ENCODE assay signal across 21 mouse cellular contexts in the genomic region with DNA sequence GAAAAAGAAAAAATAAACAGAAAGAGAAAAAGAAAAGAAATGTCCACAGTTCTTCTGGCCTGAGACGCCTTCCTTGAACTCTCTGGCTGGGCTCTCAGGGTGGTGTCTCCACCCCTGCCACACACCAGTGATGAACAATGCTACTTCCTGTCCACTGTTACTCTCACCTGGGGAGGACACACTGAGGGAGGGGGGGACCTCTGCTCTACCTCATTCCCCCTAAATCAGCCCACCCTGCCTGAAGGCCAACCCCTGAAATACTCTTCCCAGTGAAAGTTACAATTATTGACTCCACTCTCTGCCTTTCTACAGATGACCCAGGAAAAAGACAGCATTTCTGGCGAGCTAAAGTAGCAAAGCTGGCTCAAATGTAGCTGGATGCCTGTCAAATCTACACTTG. TPM values are rescaled to one million over a fixed set of nuclear protein-coding genes. Genes with fewer than 3 reads are reported as not detected.
DNase-seq lines count a peak whose midpoint lies in the region; ATAC-seq and TF ChIP-seq lines count a peak whose summit lies in the region.
"Had no signal": no experiment of that assay in that cellular context is flagged by ENCODE, and none has a peak within 500 bp of the region (broad histone marks: within the 10 kb centered on the region; RNA-seq: fewer than 3 reads in every experiment).

No protein-coding gene starts in this region.

- H3K9ac ChIP-seq in intestine, embryonic 15.5 days = no peak overlapping the region
- H3K9ac ChIP-seq in intestine, embryonic 16.5 days (ENCODE audit: low read depth, low read length) = no peak overlapping the region
- H3K9ac ChIP-seq in ES-E14 (ENCODE audit: insufficient read depth, low read depth, low read length, poor library complexity, severe bottlenecking) = peak overlapping the region; percentile 35; the same call in 1 of the 2 replicates
- H3K9ac ChIP-seq: heart, embryonic 13.5 days; lung, embryonic 15.5 days had no signal

- no peak overlapping the region for H3ac ChIP-seq in myocyte (ENCODE audit: control insufficient read depth, insufficient read length)

- 74% methylated on average over 2 of the region's 2 CpGs for WGBS in intestine, embryonic 15.5 days
- WGBS in intestine, embryonic 16.5 days = 86% methylated on average over 2 of the region's 2 CpGs
- WGBS in thymus, adult 2 months = 86% methylated on average over 2 of the region's 2 CpGs

- intact Hi-C loops in heart, postnatal 25 days (cut with DNase I) = no loop called here

- no peak overlapping the region for H3K4me3 ChIP-seq in intestine, embryonic 15.5 days (replicated peaks)
- H3K4me3 ChIP-seq in intestine, embryonic 16.5 days (ENCODE audit: low read length) = no peak overlapping the region
- no peak overlapping the region for H3K4me3 ChIP-seq in thymus, adult 2 months (ENCODE audit: control insufficient read depth, insufficient read depth, low read length)
- H3K4me3 ChIP-seq in ES-E14 (ENCODE audit: insufficient read depth in 1 of 2, low read depth in 1 of 2, low read length in 2 of 2, poor library complexity in 1 of 2, severe bottlenecking in 1 of 2) (no peak overlapping the region), myocyte (no peak overlapping the region)
- H3K4me3 ChIP-seq: heart, embryonic 13.5 days; lung, embryonic 15.5 days had no signal

- H3K36me3 ChIP-seq in intestine, embryonic 15.5 days = no peaks in the 10 kb centered on the region
- no peaks in the 10 kb centered on the region for H3K36me3 ChIP-seq in intestine, embryonic 16.5 days (ENCODE audit: control insufficient read depth, insufficient read depth, low read length)
- no peaks in the 10 kb centered on the region for H3K36me3 ChIP-seq in thymus, adult 2 months (ENCODE audit: control insufficient read depth, insufficient read depth, low read length)
- H3K36me3 ChIP-seq in ES-E14 (ENCODE audit: control insufficient read depth, insufficient read depth, low read length, poor library complexity, severe bottlenecking) (no peaks in the 10 kb centered on the region), myocyte (ENCODE audit: control insufficient read depth, insufficient read depth) (peaks cover 8% of the 10 kb centered on the region)
- H3K36me3 ChIP-seq: lung, embryonic 15.5 days had no signal

- H3K27ac ChIP-seq in intestine, embryonic 15.5 days = 0 out of 2 replicates have a peak overlapping the region, but pooled peaks have one; percentile 13
- H3K27ac ChIP-seq in intestine, embryonic 16.5 days (ENCODE audit: low read length) = no peak overlapping the region
- peak overlapping the region; percentile 67; the same call in 1 of the 2 replicates for H3K27ac ChIP-seq in thymus, adult 2 months (ENCODE audit: control insufficient read depth, insufficient read depth, low read length)
- peak overlapping the region; percentile 92 for H3K27ac ChIP-seq in ES-E14 (ENCODE audit: insufficient read depth, low read depth, low read length, poor library complexity, severe bottlenecking)
- H3K27ac ChIP-seq: heart, embryonic 13.5 days; kidney, postnatal 0 days; lung, embryonic 15.5 days; stomach, postnatal 0 days had no signal

- H3K79me2 ChIP-seq in myocyte (ENCODE audit: control insufficient read depth, insufficient read depth) = peaks cover 60% of the 10 kb centered on the region

- in situ Hi-C loops in ES-E14 (cut with MboI; ENCODE audit: low sequenced_read_pairs in 2 of 2, unreplicated experiment in 2 of 2) = no loop called here

- TF ChIP-seq CTCF in thymus, adult 2 months (IDR thresholded peaks at IDR 0.05; ENCODE audit: borderline replicate concordance, control insufficient read depth, extremely low read depth, insufficient read depth, low read length, poor library complexity) = no peak

- no peak for DNase-seq in thymus, adult 2 months
- no peak for DNase-seq in thymus, postnatal 14 days
- no peak for DNase-seq in ES-E14 (ENCODE audit: low read depth, low spot score)
- DNase-seq in cerebellum, adult 11-12 months = no peak
- no peak for DNase-seq in heart, postnatal 25 days (ENCODE audit: low spot score)
- DNase-seq: adrenal gland, adult 8-10 months; cerebellum, adult 11 months; cerebellum, postnatal 10 days; gastrocnemius, postnatal 25 days; heart, adult 18-20 months; heart, postnatal 36 days; kidney, adult 2 months; left cerebral cortex, postnatal 4 days; lung, postnatal 36 days had no signal

- no peaks in the 10 kb centered on the region; the same call in 1 of the 2 replicates for H3K4me1 ChIP-seq in intestine, embryonic 15.5 days (replicated peaks)
- H3K4me1 ChIP-seq in intestine, embryonic 16.5 days (ENCODE audit: control insufficient read depth, insufficient read depth, low read length) = 0 out of 2 replicates have a peak, but pooled peaks cover 6% of the 10 kb centered on the region
- peaks cover 23% of the 10 kb centered on the region for H3K4me1 ChIP-seq in thymus, adult 2 months (replicated peaks; ENCODE audit: control insufficient read depth, insufficient read depth, low read length)
- peaks cover 15 to 32% of the 10 kb centered on the region in 2 experiments; a peak in 3 of 4 replicates for H3K4me1 ChIP-seq in ES-E14 (ENCODE audit: control insufficient read depth in 2 of 2, insufficient read depth in 2 of 2, low read length in 2 of 2, poor library complexity in 1 of 2)
- H3K4me1 ChIP-seq: lung, embryonic 15.5 days had no signal

- ATAC-seq in intestine, embryonic 15.5 days = no peak
- no peak for ATAC-seq in intestine, embryonic 16.5 days

- H3K27me3 ChIP-seq in intestine, embryonic 15.5 days (replicated peaks) = no peaks in the 10 kb centered on the region
- no peaks in the 10 kb centered on the region for H3K27me3 ChIP-seq in intestine, embryonic 16.5 days (replicated peaks; ENCODE audit: control insufficient read depth, insufficient read depth, low read length)
- H3K27me3 ChIP-seq in thymus, adult 2 months (ENCODE audit: control insufficient read depth, insufficient read depth, low read length) = no peaks in the 10 kb centered on the region
- no peaks in the 10 kb centered on the region for H3K27me3 ChIP-seq in myocyte (ENCODE audit: control insufficient read depth, insufficient read depth, insufficient read length)
- H3K27me3 ChIP-seq: heart, embryonic 13.5 days; lung, embryonic 15.5 days had no signal

- H3K4me2 ChIP-seq in intestine, embryonic 15.5 days (replicated peaks) = no peak overlapping the region
- no peak overlapping the region for H3K4me2 ChIP-seq in intestine, embryonic 16.5 days (ENCODE audit: low read depth, low read length)
- H3K4me2 ChIP-seq in myocyte (ENCODE audit: low read depth) = peak overlapping the region; percentile 54
- H3K4me2 ChIP-seq: heart, embryonic 13.5 days; lung, embryonic 15.5 days had no signal

- no peaks in the 10 kb centered on the region for H3K9me3 ChIP-seq in intestine, embryonic 15.5 days
- H3K9me3 ChIP-seq in intestine, embryonic 16.5 days (ENCODE audit: control insufficient read depth, low read length) = no peaks in the 10 kb centered on the region
- no peaks in the 10 kb centered on the region for H3K9me3 ChIP-seq in ES-E14 (ENCODE audit: control insufficient read depth, insufficient read depth, low read depth, low read length)
- H3K9me3 ChIP-seq: heart, embryonic 13.5 days; lung, embryonic 15.5 days had no signal

- no peak for TF ChIP-seq POLR2A in thymus, adult 2 months (IDR thresholded peaks at IDR 0.05; ENCODE audit: control insufficient read depth, extremely low read depth, insufficient read depth, low read length, poor library complexity)
- TF ChIP-seq POLR2A in myocyte (IDR thresholded peaks at IDR 0.05; ENCODE audit: insufficient read length, low read depth) = no peak

TF ChIP-seq in ES-E14, 5 proteins besides CTCF, POLR2A, EP300 and RAD21:
- TF ChIP-seq ZNF384 (IDR thresholded peaks at IDR 0.05; ENCODE audit: low read depth, low read length) (peak; percentile 47; the same call in 1 of the 2 replicates), MAFK (IDR thresholded peaks at IDR 0.05; ENCODE audit: insufficient read depth, low read depth, low read length) (no peak)

TF ChIP-seq in myocyte, 11 proteins besides CTCF, POLR2A, EP300 and RAD21:
- TF ChIP-seq TCF12 (IDR thresholded peaks at IDR 0.05; ENCODE audit: insufficient read depth, poor library complexity, severe bottlenecking) (no peak), MYOG (IDR thresholded peaks at IDR 0.05; ENCODE audit: control insufficient read depth in 1 of 3, insufficient read depth in 1 of 3, insufficient read length in 2 of 3, low read depth in 2 of 3) (no peak), POLR2AphosphoS2 (IDR thresholded peaks at IDR 0.05; ENCODE audit: insufficient read length, low read depth) (no peak), TCF3 (IDR thresholded peaks at IDR 0.05; ENCODE audit: insufficient read length, low read depth) (no peak), REST (IDR thresholded peaks at IDR 0.05; ENCODE audit: insufficient read depth, insufficient read length) (no peak), SRF (IDR thresholded peaks at IDR 0.05; ENCODE audit: control insufficient read depth, insufficient read length, low read depth) (no peak), MAX (IDR thresholded peaks at IDR 0.05; ENCODE audit: low read depth) (no peak), USF1 (IDR thresholded peaks at IDR 0.05; ENCODE audit: low read depth) (no peak), CEBPB (IDR thresholded peaks at IDR 0.05; ENCODE audit: insufficient read depth, poor library complexity, severe bottlenecking) (no peak), E2F4 (IDR thresholded peaks at IDR 0.05; ENCODE audit: insufficient read depth) (no peak), MYOD1 (IDR thresholded peaks at IDR 0.05; ENCODE audit: control insufficient read depth in 1 of 3, insufficient read length in 2 of 3, low read depth in 2 of 3) (no peak)

RNA-seq across cellular contexts. Expression of a gene that starts 46.7 kb away (rescaled TPM):
- polyA plus RNA-seq in intestine, embryonic 15.5 days (2015; fragmentation: Nextera tagmentation; extraction: Ambion mirVana) = 26.6 and 32.5 TPM in 2 replicates
- 26.8 and 28.0 TPM in 2 replicates for polyA plus RNA-seq in intestine, embryonic 16.5 days (2015; fragmentation: Nextera tagmentation; extraction: Ambion mirVana)
- polyA plus RNA-seq in thymus, adult 2 months (2012; rRNA removed) = 4.8 and 6.5 TPM in 2 replicates
- 16.4 and 22.8 TPM in 2 replicates for total RNA-seq in ES-E14 (2012; rRNA removed)
- polyA plus RNA-seq in myocyte (2012; fragmentation: generic; extraction: Trizol) = 60.7 TPM
- 10 to 100 TPM; 18.9 to 19.2 TPM for total RNA-seq in heart, postnatal 25 days (2021)

RNA-seq across cellular contexts. Expression of a gene that starts 56.6 kb away (rescaled TPM):
- polyA plus RNA-seq in intestine, embryonic 15.5 days (2015; fragmentation: Nextera tagmentation; extraction: Ambion mirVana) = 32.5 and 35.1 TPM in 2 replicates
- 30.9 and 34.0 TPM in 2 replicates for polyA plus RNA-seq in intestine, embryonic 16.5 days (2015; fragmentation: Nextera tagmentation; extraction: Ambion mirVana)
- polyA plus RNA-seq in thymus, adult 2 months (2012; rRNA removed) = 36.6 and 40.1 TPM in 2 replicates
- total RNA-seq in ES-E14 (2012; rRNA removed) = 40.3 and 48.9 TPM in 2 replicates
- 44.9 TPM for polyA plus RNA-seq in myocyte (2012; fragmentation: generic; extraction: Trizol)
- 10 to 100 TPM; 41.7 to 48.5 TPM for total RNA-seq in heart, postnatal 25 days (2021)
